Mouse (Mus musculus) embryonic facial prominence, embryonic 11.5 days (tissue): ENCODE measurements around the gene Zcchc8. TPM values are rescaled to one million over a fixed set of nuclear protein-coding genes. Genes with fewer than 3 reads are reported as not detected.

Source experiments
- ATAC-seq: fragments of 200-750 bp; cut with Nextera tagmentation; replicated peaks from 2 replicates; pipeline ENCODE4 v1.8.0; 2017; ENCODE audit warnings: low read depth; ENCODE audit not compliant: insufficient number of reproducible peaks, low FRiP score, low TSS enrichment
- DNase-seq: peaks from one replicate; pipeline ENCODE4 v3.0.0-alpha.2; 2015; ENCODE audit warnings: low spot score
- H3K27ac ChIP-seq: fragments of 300-500 bp; sonication (generic); replicated peaks from 2 replicates; pipeline ENCODE4 v1.5.1; 2014; ENCODE audit warnings: mild to moderate bottlenecking, low read depth, low read length, control low read depth
- H3K27me3 ChIP-seq: fragments of 300-500 bp; sonication (generic); 2 replicates; pipeline ENCODE4 v1.6.1; 2014; ENCODE audit warnings: mild to moderate bottlenecking, low read length, moderate library complexity, mixed read lengths; ENCODE audit not compliant: control insufficient read depth, insufficient read depth
- H3K36me3 ChIP-seq: fragments of 300-500 bp; sonication (generic); replicated peaks from 2 replicates; pipeline ENCODE4 v1.6.1; 2014; ENCODE audit warnings: low read depth, mild to moderate bottlenecking, low read length, moderate library complexity, mixed read lengths; ENCODE audit not compliant: control insufficient read depth, insufficient read depth
- H3K4me1 ChIP-seq: fragments of 300-500 bp; sonication (generic); 2 replicates; pipeline ENCODE4 v1.6.1; 2014; ENCODE audit warnings: low read length, mixed read lengths; ENCODE audit not compliant: control insufficient read depth, insufficient read depth
- H3K4me2 ChIP-seq: fragments of 300-500 bp; sonication (generic); 2 replicates; pipeline ENCODE4 v1.6.1; 2014; ENCODE audit warnings: low read depth, mild to moderate bottlenecking, control low read depth, low read length, moderate library complexity
- H3K4me3 ChIP-seq: fragments of 300-500 bp; sonication (generic); 2 replicates; pipeline ENCODE4 v1.5.1; 2014; ENCODE audit warnings: low read depth, low read length, control low read depth
- H3K9ac ChIP-seq: fragments of 300-500 bp; sonication (generic); replicated peaks from 2 replicates; pipeline ENCODE4 v1.6.1; 2014; ENCODE audit warnings: mild to moderate bottlenecking, control low read depth, low read length
- H3K9me3 ChIP-seq: fragments of 300-500 bp; sonication (generic); replicated peaks from 2 replicates; pipeline ENCODE4 v1.6.1; 2016; ENCODE audit warnings: mild to moderate bottlenecking, low read length, inconsistent platforms, mixed read lengths; ENCODE audit not compliant: control insufficient read depth
- WGBS: fragments of 180-500 bp; shearing (Covaris S2); extraction: QIAGEN DNeasy Blood & Tissue Kit; methylation state at CpG from one replicate; pipeline ENCODE4 v1.1.7; 2014; 5-methylcytosine and 5-hydroxymethylcytosine counted together
- polyA plus RNA-seq: library from polyadenylated mRNA; unstranded; fragments of >200 nt; fragmentation: Nextera tagmentation; extraction: Ambion mirVana; gene quantifications from 2 replicates; pipeline ENCODE4 v1.2.1, GENCODE M21; 2014

Zcchc8 gene
- polyA plus RNA-seq, 1 experiment from 2014 or later = 80.5 TPM

- Histone ChIP-seq H3K4me2 (no peak overlapping the region), H3K4me3 (no peak overlapping the region), H3K27me3 (no peaks in the 10 kb centered on the region), H3K36me3 (no peaks in the 10 kb centered on the region; the same call in 1 of the 2 replicates), H3K9me3 (no peaks in the 10 kb centered on the region), H3K4me1 (no peaks in the 10 kb centered on the region), H3K27ac (no peak overlapping the region), H3K9ac (no peak overlapping the region)
- ATAC-seq (no peak), DNase-seq (no peak)
- 75% methylated on average over 2 of the region's 2 CpGs for WGBS
Observed at GRCm38 (mm10) chr5:123650825-123651224, 70.1 kb downstream of the Zcchc8 start.

Other genes starting within 250 kb of the Zcchc8 start
- 0.10 TPM in 1 of 2 replicates, not detected in the other for gene Lrrc43, start 231.8 kb downstream of the Zcchc8 start, polyA plus RNA-seq
- gene Il31, start 231.6 kb downstream of the Zcchc8 start, polyA plus RNA-seq = not detected in 2 replicates
- gene B3gnt4, start 210.6 kb downstream of the Zcchc8 start, polyA plus RNA-seq = 1.6 and 1.8 TPM in 2 replicates
- 136 and 145 TPM in 2 replicates for gene Diablo, start 196.9 kb downstream of the Zcchc8 start, polyA plus RNA-seq
- 0.48 and 0.75 TPM in 2 replicates for gene Gm49027, start 195.6 kb downstream of the Zcchc8 start, polyA plus RNA-seq
- 27.9 and 31.6 TPM in 2 replicates for gene Vps33a, start 148.1 kb downstream of the Zcchc8 start, polyA plus RNA-seq
- gene Clip1, start 36.5 kb downstream of the Zcchc8 start, polyA plus RNA-seq = 34.2 and 37.3 TPM in 2 replicates
- 156 and 176 TPM in 2 replicates for gene Rsrc2, start 28.3 kb upstream of the Zcchc8 start, polyA plus RNA-seq
- gene Kntc1, start 28.6 kb upstream of the Zcchc8 start, polyA plus RNA-seq = 32.7 and 36.4 TPM in 2 replicates
- 0.14 TPM in 1 of 2 replicates, not detected in the other for gene Hcar2, start 144.4 kb upstream of the Zcchc8 start, polyA plus RNA-seq
- gene Hcar1, start 158.9 kb upstream of the Zcchc8 start, polyA plus RNA-seq = 0.10 and 0.39 TPM in 2 replicates
- gene Denr, start 186.1 kb upstream of the Zcchc8 start, polyA plus RNA-seq = 162 and 184 TPM in 2 replicates
- gene Gm43518, start 206.3 kb upstream of the Zcchc8 start, polyA plus RNA-seq = 0.64 TPM in 1 of 2 replicates, not detected in the other
- 3.5 and 5.4 TPM in 2 replicates for gene Ccdc62, start 209.6 kb upstream of the Zcchc8 start, polyA plus RNA-seq